Mouse (Mus musculus): Measurements from ENCODE around the gene Pxn. TPM values are rescaled to one million over a fixed set of nuclear protein-coding genes. Genes with fewer than 3 reads are reported as not detected.
"Not testable (repeated sequence)": the region's sequence is repeated elsewhere in the genome, so short reads cannot be mapped to it uniquely, and the experiment has no call there.

The Pxn gene
- polyA plus RNA-seq, 1 experiment from 2014 or later, result 52.6 TPM

GRCm38 (mm10) chr5:115488841-115489698 is 17.4 kb upstream of the Pxn start:
- Histone ChIP-seq H3K9ac (peak overlapping the region; percentile 56), H3K4me2 (peak overlapping the region; percentile 69), H3K27ac (peak overlapping the region; percentile 100), H3K36me3 (no peaks in the 10 kb centered on the region), H3K4me1 (peaks cover 42% of the 10 kb centered on the region), H3K4me3 (peak overlapping the region; percentile 39), H3K27me3 (no peaks in the 10 kb centered on the region), H3K9me3 (no peaks in the 10 kb centered on the region)
- ATAC-seq (ENCODE audit: insufficient number of reproducible peaks, low FRiP score, low TSS enrichment, low read depth), result peak; percentile 69
- under 1% methylated on average over 39 of the region's 39 CpGs for WGBS

GRCm38 (mm10) chr5:115489699-115490637 is 16.5 kb upstream of the Pxn start:
- WGBS, result under 1% methylated on average over 50 of the region's 50 CpGs
- Histone ChIP-seq H3K36me3 (no peaks in the 10 kb centered on the region), H3K9ac (peak overlapping the region; percentile 80), H3K27me3 (no peaks in the 10 kb centered on the region), H3K4me3 (peak overlapping the region; percentile 39), H3K27ac (peak overlapping the region; percentile 100), H3K4me1 (peaks cover 42% of the 10 kb centered on the region), H3K9me3 (no peaks in the 10 kb centered on the region), H3K4me2 (peak overlapping the region; percentile 69)
- ATAC-seq (ENCODE audit: insufficient number of reproducible peaks, low FRiP score, low TSS enrichment, low read depth), result peak; percentile 76

- 14% methylated on average over 8 of the region's 8 CpGs for WGBS
- Histone ChIP-seq H3K4me1 (peaks cover 41% of the 10 kb centered on the region), H3K9me3 (no peaks in the 10 kb centered on the region), H3K4me3 (0 out of 2 replicates have a peak overlapping the region, but pooled peaks have one; percentile 39), H3K4me2 (peak overlapping the region; percentile 27; the same call in 1 of the 2 replicates), H3K9ac (no peak overlapping the region), H3K36me3 (no peaks in the 10 kb centered on the region), H3K27ac (peak overlapping the region; percentile 100), H3K27me3 (no peaks in the 10 kb centered on the region)
- ATAC-seq (ENCODE audit: insufficient number of reproducible peaks, low FRiP score, low TSS enrichment, low read depth), result no peak
These were observed 15.9 kb upstream of the Pxn start for GRCm38 (mm10) chr5:115490638-115491000.

- Histone ChIP-seq H3K36me3 (no peaks in the 10 kb centered on the region), H3K27me3 (no peaks in the 10 kb centered on the region), H3K9me3 (no peaks in the 10 kb centered on the region), H3K4me3 (no peak overlapping the region), H3K9ac (no peak overlapping the region), H3K4me1 (peaks cover 41% of the 10 kb centered on the region), H3K4me2 (0 out of 2 replicates have a peak overlapping the region, but pooled peaks have one; percentile 27), H3K27ac (peak overlapping the region; percentile 27; the same call in 1 of the 2 replicates)
- 32% methylated on average over 5 of the region's 5 CpGs for WGBS
- no peak for ATAC-seq (ENCODE audit: insufficient number of reproducible peaks, low FRiP score, low TSS enrichment, low read depth)
These were observed 15.4 kb upstream of the Pxn start for GRCm38 (mm10) chr5:115491076-115491475.

GRCm38 (mm10) chr5:115491771-115492322 is 14.6 kb upstream of the Pxn start:
- H3K4me2 ChIP-seq, result peak overlapping the region; percentile 57
- peaks cover 41% of the 10 kb centered on the region for H3K4me1 ChIP-seq
- WGBS, result 3% methylated on average over 28 of the region's 28 CpGs
- H3K9me3 ChIP-seq, result no peaks in the 10 kb centered on the region
- no peaks in the 10 kb centered on the region for H3K27me3 ChIP-seq
- no peaks in the 10 kb centered on the region for H3K36me3 ChIP-seq
- no peak for ATAC-seq (ENCODE audit: insufficient number of reproducible peaks, low FRiP score, low TSS enrichment, low read depth)
- H3K4me3 ChIP-seq, result peak overlapping the region; percentile 27
- peak overlapping the region; percentile 23; the same call in 1 of the 2 replicates for H3K9ac ChIP-seq
- H3K27ac ChIP-seq, result peak overlapping the region; percentile 69

- H3K36me3 ChIP-seq, result no peaks in the 10 kb centered on the region
- peak overlapping the region; percentile 76 for H3K27ac ChIP-seq
- no peaks in the 10 kb centered on the region for H3K9me3 ChIP-seq
- H3K4me1 ChIP-seq, result peaks cover 41% of the 10 kb centered on the region
- no peak for ATAC-seq (ENCODE audit: insufficient number of reproducible peaks, low FRiP score, low TSS enrichment, low read depth)
- H3K4me3 ChIP-seq, result no peak overlapping the region
- H3K27me3 ChIP-seq, result no peaks in the 10 kb centered on the region
- no peak overlapping the region for H3K9ac ChIP-seq
- 48% methylated on average over 6 of the region's 6 CpGs for WGBS
- H3K4me2 ChIP-seq, result no peak overlapping the region
These were observed 13.7 kb upstream of the Pxn start for GRCm38 (mm10) chr5:115492711-115493335.

DNA sequence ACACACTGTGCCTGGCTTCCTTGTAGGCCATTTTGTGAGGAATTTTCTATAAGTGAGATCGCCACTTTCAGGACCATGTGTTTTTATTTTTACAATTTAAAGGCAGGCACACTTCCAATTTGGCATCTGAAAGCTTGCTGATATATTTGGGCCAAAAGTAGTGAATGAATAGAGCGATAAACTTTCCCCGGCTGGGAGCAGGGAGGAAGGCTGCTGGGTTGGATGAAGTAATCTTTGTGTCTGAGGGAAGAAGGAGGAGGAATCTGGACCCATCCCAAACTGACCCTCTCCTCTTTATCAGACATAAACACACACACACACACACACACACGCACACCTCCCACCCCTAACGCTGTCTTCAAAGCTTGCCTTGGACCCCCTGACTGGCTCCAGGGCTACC is 13.0 kb upstream of the Pxn start:
- H3K4me3 ChIP-seq, result no peak overlapping the region
- H3K4me1 ChIP-seq, result peaks cover 41% of the 10 kb centered on the region
- H3K27me3 ChIP-seq, result no peaks in the 10 kb centered on the region
- no peak for ATAC-seq (ENCODE audit: insufficient number of reproducible peaks, low FRiP score, low TSS enrichment, low read depth)
- H3K4me2 ChIP-seq, result no peak overlapping the region
- WGBS, result 12% methylated on average over 5 of the region's 5 CpGs
- H3K27ac ChIP-seq, result peak overlapping the region; percentile 76
- no peaks in the 10 kb centered on the region for H3K9me3 ChIP-seq
- no peak overlapping the region for H3K9ac ChIP-seq
- H3K36me3 ChIP-seq, result no peaks in the 10 kb centered on the region

GRCm38 (mm10) chr5:115495618-115496017 is 10.9 kb upstream of the Pxn start:
- WGBS, result 84% methylated on average over 3 of the region's 3 CpGs
- H3K4me2 ChIP-seq; H3K9ac ChIP-seq; H3K9me3 ChIP-seq; H3K36me3 ChIP-seq; ATAC-seq (ENCODE audit: insufficient number of reproducible peaks, low FRiP score, low TSS enrichment, low read depth); H3K27me3 ChIP-seq; H3K4me3 ChIP-seq; H3K27ac ChIP-seq: not testable (repeated sequence)
- H3K4me1 ChIP-seq, result peaks cover 34% of the 10 kb centered on the region

GRCm38 (mm10) chr5:115497033-115497432 is 9.4 kb upstream of the Pxn start:
- Histone ChIP-seq H3K9me3 (no peaks in the 10 kb centered on the region), H3K27me3 (no peaks in the 10 kb centered on the region), H3K9ac (no peak overlapping the region), H3K4me1 (peaks cover 22% of the 10 kb centered on the region), H3K4me2 (no peak overlapping the region), H3K36me3 (no peaks in the 10 kb centered on the region), H3K4me3 (no peak overlapping the region), H3K27ac (no peak overlapping the region)
- WGBS, result 74% methylated on average over 7 of the region's 7 CpGs
- ATAC-seq (ENCODE audit: insufficient number of reproducible peaks, low FRiP score, low TSS enrichment, low read depth), result no peak

GRCm38 (mm10) chr5:115498307-115499240 is 7.9 kb upstream of the Pxn start:
- no peak overlapping the region for H3K9ac ChIP-seq
- ATAC-seq (ENCODE audit: insufficient number of reproducible peaks, low FRiP score, low TSS enrichment, low read depth), result no peak
- no peak overlapping the region for H3K4me2 ChIP-seq
- H3K9me3 ChIP-seq, result no peaks in the 10 kb centered on the region
- H3K4me1 ChIP-seq, result peaks cover 14% of the 10 kb centered on the region
- no peaks in the 10 kb centered on the region for H3K36me3 ChIP-seq
- WGBS, result 44% methylated on average over 9 of the region's 9 CpGs
- H3K4me3 ChIP-seq, result no peak overlapping the region
- peak overlapping the region; percentile 27 for H3K27ac ChIP-seq
- H3K27me3 ChIP-seq, result no peaks in the 10 kb centered on the region
